Mouse (Mus musculus) heart, embryonic 15.5 days (tissue): Measurements from ENCODE around the gene Ascl4. TPM values are rescaled to one million over a fixed set of nuclear protein-coding genes. Genes with fewer than 3 reads are reported as not detected.

Experiments used
- ATAC-seq: fragments of 200-750 bp; cut with Nextera tagmentation; replicated peaks from 2 replicates; pipeline ENCODE4 v1.8.0; 2017; ENCODE audit warnings: low read depth, moderate TSS enrichment; ENCODE audit not compliant: insufficient number of reproducible peaks, insufficient read depth, low FRiP score
- H3K27ac ChIP-seq: fragments of 300-500 bp; sonication (generic); 2 replicates; pipeline ENCODE4 v1.5.1; 2015; ENCODE audit warnings: mild to moderate bottlenecking, inconsistent platforms
- H3K27me3 ChIP-seq: fragments of 300-500 bp; sonication (generic); 2 replicates; pipeline ENCODE4 v1.6.1; 2015; ENCODE audit warnings: inconsistent platforms
- H3K36me3 ChIP-seq: fragments of 300-500 bp; sonication (generic); 2 replicates; pipeline ENCODE4 v1.6.1; 2015; ENCODE audit warnings: mild to moderate bottlenecking, inconsistent platforms
- H3K4me1 ChIP-seq: fragments of 300-500 bp; sonication (generic); replicated peaks from 2 replicates; pipeline ENCODE4 v1.6.1; 2015; ENCODE audit warnings: inconsistent platforms
- H3K4me2 ChIP-seq: fragments of 300-500 bp; sonication (generic); 2 replicates; pipeline ENCODE4 v1.6.1; 2015; ENCODE audit warnings: inconsistent platforms, mild to moderate bottlenecking, moderate library complexity
- H3K4me3 ChIP-seq: fragments of 300-500 bp; sonication (generic); 2 replicates; pipeline ENCODE4 v1.5.1; 2015; ENCODE audit warnings: mild to moderate bottlenecking, inconsistent platforms
- H3K9ac ChIP-seq: fragments of 300-500 bp; sonication (generic); 2 replicates; pipeline ENCODE4 v1.6.1; 2015; ENCODE audit warnings: mild to moderate bottlenecking, inconsistent platforms
- H3K9me3 ChIP-seq: fragments of 300-500 bp; sonication (generic); replicated peaks from 2 replicates; pipeline ENCODE4 v1.6.1; 2016; ENCODE audit warnings: inconsistent platforms
- WGBS: fragments of 180-500 bp; shearing (Covaris S2); methylation state at CpG from one replicate; pipeline ENCODE4 v1.1.7; 2015; ENCODE audit warnings: mixed read lengths; 5-methylcytosine and 5-hydroxymethylcytosine counted together
- polyA plus RNA-seq: library from polyadenylated mRNA; unstranded; fragments of >200 nt; fragmentation: Nextera tagmentation; extraction: Ambion mirVana; gene quantifications from 2 replicates; pipeline ENCODE4 v1.2.1, GENCODE M21; 2015

Gene Ascl4
- polyA plus RNA-seq, 1 experiment from 2014 or later: not detected

GRCm38 (mm10) chr10:85971826-85972225 is 44.3 kb downstream of the Ascl4 start:
- H3K27ac ChIP-seq: no peak overlapping the region
- H3K27me3 ChIP-seq: no peaks in the 10 kb centered on the region
- no peak overlapping the region for H3K4me3 ChIP-seq
- H3K9me3 ChIP-seq: no peaks in the 10 kb centered on the region
- H3K4me1 ChIP-seq: no peaks in the 10 kb centered on the region
- no peak for ATAC-seq
- 80% methylated on average over 9 of the region's 9 CpGs for WGBS
- no peaks in the 10 kb centered on the region for H3K36me3 ChIP-seq
- no peak overlapping the region for H3K9ac ChIP-seq
- H3K4me2 ChIP-seq: no peak overlapping the region

DNA sequence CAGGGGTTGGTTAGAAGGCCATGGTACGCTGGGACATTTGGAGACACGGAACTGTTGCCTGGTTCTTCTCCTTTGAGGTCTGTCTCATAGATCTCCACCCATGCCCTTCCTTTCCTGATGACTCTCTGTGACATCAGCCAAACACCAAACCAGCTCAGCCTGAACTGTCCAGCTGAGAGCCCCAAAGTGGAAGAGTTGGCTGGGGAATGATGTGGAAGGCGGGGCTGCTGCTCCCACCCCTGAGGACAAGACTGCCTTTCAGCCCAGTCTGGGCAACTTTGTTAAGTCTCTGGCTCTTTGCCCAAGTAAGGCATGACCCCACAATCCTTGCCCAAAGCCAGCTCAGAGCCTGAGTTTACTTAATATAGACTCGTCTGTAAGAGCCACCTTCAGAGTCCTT is 45.4 kb downstream of the Ascl4 start:
- Histone ChIP-seq H3K4me2 (no peak overlapping the region), H3K4me1 (no peaks in the 10 kb centered on the region), H3K27me3 (no peaks in the 10 kb centered on the region), H3K27ac (no peak overlapping the region), H3K9ac (no peak overlapping the region), H3K4me3 (no peak overlapping the region), H3K36me3 (no peaks in the 10 kb centered on the region), H3K9me3 (no peaks in the 10 kb centered on the region)
- 72% methylated on average over 4 of the region's 4 CpGs for WGBS
- ATAC-seq: no peak

- no peak for ATAC-seq
- no peak overlapping the region for H3K4me2 ChIP-seq
- no peaks in the 10 kb centered on the region for H3K27me3 ChIP-seq
- H3K27ac ChIP-seq: no peak overlapping the region
- no peaks in the 10 kb centered on the region for H3K4me1 ChIP-seq
- H3K4me3 ChIP-seq: no peak overlapping the region
- H3K9me3 ChIP-seq: no peaks in the 10 kb centered on the region
- H3K9ac ChIP-seq: no peak overlapping the region
- WGBS: 58% methylated on average over 6 of the region's 6 CpGs
- no peaks in the 10 kb centered on the region for H3K36me3 ChIP-seq
Measured at GRCm38 (mm10) chr10:85989412-85990115, 62.1 kb downstream of the Ascl4 start.

- Histone ChIP-seq H3K9me3 (no peaks in the 10 kb centered on the region), H3K27me3 (no peaks in the 10 kb centered on the region), H3K4me3 (no peak overlapping the region), H3K36me3 (no peaks in the 10 kb centered on the region), H3K4me2 (no peak overlapping the region), H3K4me1 (no peaks in the 10 kb centered on the region), H3K27ac (no peak overlapping the region), H3K9ac (no peak overlapping the region)
- no peak for ATAC-seq
- WGBS: 79% methylated on average over 4 of the region's 4 CpGs
Measured at GRCm38 (mm10) chr10:85992412-85992811, 64.9 kb downstream of the Ascl4 start.

GRCm38 (mm10) chr10:85993836-85994235 is 66.4 kb downstream of the Ascl4 start:
- Histone ChIP-seq H3K27me3 (no peaks in the 10 kb centered on the region), H3K4me3 (no peak overlapping the region), H3K9ac (no peak overlapping the region), H3K36me3 (no peaks in the 10 kb centered on the region), H3K9me3 (no peaks in the 10 kb centered on the region), H3K27ac (no peak overlapping the region), H3K4me1 (no peaks in the 10 kb centered on the region), H3K4me2 (no peak overlapping the region)
- no peak for ATAC-seq
- WGBS: 85% methylated on average over 9 of the region's 9 CpGs

DNA sequence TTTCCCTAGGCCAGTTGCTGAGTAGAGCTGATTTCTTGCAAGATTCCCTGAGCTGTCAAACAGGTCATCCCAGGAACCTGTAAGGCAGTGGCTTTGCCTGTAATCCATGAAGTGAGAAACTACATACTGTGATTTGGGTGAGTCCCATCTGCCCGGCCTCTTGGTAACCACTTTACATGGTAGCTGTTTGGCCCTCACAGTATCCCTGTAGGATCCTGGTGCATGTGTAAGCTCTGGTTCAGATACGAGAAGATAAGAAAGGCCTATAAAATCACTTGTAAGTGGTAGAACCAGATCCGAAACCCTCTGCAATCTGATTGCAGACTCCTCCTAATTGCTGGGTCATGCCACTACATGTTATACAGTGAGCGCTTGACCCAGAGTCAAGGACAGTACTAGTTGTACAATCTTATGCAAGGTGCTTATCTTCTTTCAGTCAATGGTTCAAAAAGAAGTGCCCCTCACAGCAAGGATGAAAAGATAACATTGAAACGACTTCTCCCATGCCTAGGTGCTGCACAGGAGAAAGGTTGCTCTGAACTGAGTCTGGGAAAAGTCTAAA is 67.1 kb downstream of the Ascl4 start:
- Histone ChIP-seq H3K4me1 (no peaks in the 10 kb centered on the region), H3K4me3 (no peak overlapping the region), H3K27ac (no peak overlapping the region), H3K36me3 (no peaks in the 10 kb centered on the region), H3K4me2 (no peak overlapping the region), H3K27me3 (no peaks in the 10 kb centered on the region), H3K9me3 (no peaks in the 10 kb centered on the region), H3K9ac (no peak overlapping the region)
- ATAC-seq: no peak
- 66% methylated on average over 5 of the region's 5 CpGs for WGBS

Other genes starting within 250 kb of the Ascl4 start
- gene Pwp1, start 98.2 kb upstream of the Ascl4 start, polyA plus RNA-seq: 37.5 and 44.3 TPM in 2 replicates
- gene Prdm4, start 10.5 kb upstream of the Ascl4 start, polyA plus RNA-seq: 7.9 and 10.3 TPM in 2 replicates
- 110 and 131 TPM in 2 replicates for gene Rtcb, start 30.1 kb downstream of the Ascl4 start, polyA plus RNA-seq
- 0.24 TPM in 1 of 2 replicates, not detected in the other for gene Bpifc, start 84.2 kb downstream of the Ascl4 start, polyA plus RNA-seq
- gene Fbxo7, start 94.3 kb downstream of the Ascl4 start, polyA plus RNA-seq: 18.2 and 23.7 TPM in 2 replicates